19 mouse cellular contexts compared by ENCODE assay signal in the genomic region with DNA sequence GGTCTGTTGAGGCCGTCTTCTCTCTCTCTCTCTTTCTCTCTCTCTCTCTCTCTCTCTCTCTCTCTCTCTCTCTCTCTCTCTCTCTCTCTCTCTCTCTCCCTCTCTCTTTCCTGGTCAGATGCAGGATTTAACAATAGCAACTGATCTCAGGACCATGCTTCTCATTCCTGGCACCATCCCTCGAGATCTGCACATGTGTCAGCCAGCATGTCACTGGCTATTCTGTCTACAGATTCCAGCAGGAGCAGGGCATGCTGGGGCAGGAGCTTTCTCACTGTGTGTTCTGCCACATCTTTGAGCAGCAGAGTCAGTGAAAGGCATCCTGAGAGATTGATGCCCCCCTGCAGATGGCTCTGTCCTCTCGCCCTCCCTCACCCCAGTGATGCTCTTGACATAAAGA.
DNase-seq lines count a peak whose midpoint lies in the region; ATAC-seq and TF ChIP-seq lines count a peak whose summit lies in the region.
"Had no signal": no experiment of that assay in that cellular context is flagged by ENCODE, and none has a peak within 500 bp of the region (broad histone marks: within the 10 kb centered on the region; RNA-seq: fewer than 3 reads in every experiment).

No protein-coding gene starts in this region.

- no peak for TF ChIP-seq POLR2A in cerebellum, adult 2 months (IDR thresholded peaks at IDR 0.05; ENCODE audit: borderline replicate concordance, insufficient read depth, low read length)

- H3K9me3 ChIP-seq in hindbrain, embryonic 13.5 days, result no peaks in the 10 kb centered on the region
- H3K9me3 ChIP-seq in hindbrain, embryonic 16.5 days (ENCODE audit: control insufficient read depth, low read length), result no peaks in the 10 kb centered on the region
- H3K9me3 ChIP-seq in embryonic facial prominence, embryonic 14.5 days (ENCODE audit: control insufficient read depth, low read length), result no peaks in the 10 kb centered on the region
- no peaks in the 10 kb centered on the region for H3K9me3 ChIP-seq in limb, embryonic 10.5 days (replicated peaks)
- H3K9me3 ChIP-seq: embryonic facial prominence, embryonic 12.5 days; limb, embryonic 12.5 days had no signal

- H3K4me3 ChIP-seq in hindbrain, embryonic 13.5 days, result no peak overlapping the region
- no peak overlapping the region for H3K4me3 ChIP-seq in hindbrain, embryonic 16.5 days (ENCODE audit: low read length)
- H3K4me3 ChIP-seq in embryonic facial prominence, embryonic 14.5 days (ENCODE audit: low read depth, low read length), result no peak overlapping the region
- no peak overlapping the region for H3K4me3 ChIP-seq in limb, embryonic 10.5 days
- H3K4me3 ChIP-seq in cerebellum, adult 2 months (replicated peaks; ENCODE audit: insufficient read depth, low read depth, low read length), result no peak overlapping the region
- H3K4me3 ChIP-seq: embryonic facial prominence, embryonic 12.5 days; limb, embryonic 12.5 days; megakaryocyte, embryonic 14.5 days had no signal

- ATAC-seq in hindbrain, embryonic 13.5 days (ENCODE audit: low FRiP score), result no peak
- no peak for ATAC-seq in hindbrain, embryonic 16.5 days
- ATAC-seq in embryonic facial prominence, embryonic 14.5 days (ENCODE audit: low read depth), result no peak
- ATAC-seq: forebrain, embryonic 16.5 days; inflammation-experienced regulatory T-cells, adult 6 months had no signal

- H3K27me3 ChIP-seq in hindbrain, embryonic 13.5 days, result no peaks in the 10 kb centered on the region
- H3K27me3 ChIP-seq in hindbrain, embryonic 16.5 days (replicated peaks; ENCODE audit: control insufficient read depth, insufficient read depth, low read length), result no peaks in the 10 kb centered on the region
- no peaks in the 10 kb centered on the region for H3K27me3 ChIP-seq in embryonic facial prominence, embryonic 14.5 days (replicated peaks; ENCODE audit: control insufficient read depth, insufficient read depth, low read length)
- no peaks in the 10 kb centered on the region for H3K27me3 ChIP-seq in limb, embryonic 10.5 days (ENCODE audit: low read depth, poor library complexity, severe bottlenecking)
- H3K27me3 ChIP-seq in cerebellum, adult 2 months (ENCODE audit: control insufficient read depth, insufficient read depth, low read length), result no peaks in the 10 kb centered on the region
- H3K27me3 ChIP-seq: embryonic facial prominence, embryonic 12.5 days; limb, embryonic 12.5 days; megakaryocyte, embryonic 14.5 days had no signal

- WGBS in hindbrain, embryonic 13.5 days, result 32% methylated on average over 3 of the region's 3 CpGs
- WGBS in hindbrain, embryonic 16.5 days, result 43% methylated on average over 3 of the region's 3 CpGs
- WGBS in embryonic facial prominence, embryonic 14.5 days, result 50% methylated on average over 3 of the region's 3 CpGs
- 63% methylated on average over 3 of the region's 3 CpGs for WGBS in limb, embryonic 10.5 days
- WGBS in cerebellum, adult 2 months, result 58% methylated on average over 3 of the region's 3 CpGs

- peak overlapping the region; percentile 44 for H3K27ac ChIP-seq in hindbrain, embryonic 13.5 days
- no peak overlapping the region for H3K27ac ChIP-seq in hindbrain, embryonic 16.5 days (ENCODE audit: low read depth, low read length)
- 0 out of 2 replicates have a peak overlapping the region, but pooled peaks have one; percentile 21 for H3K27ac ChIP-seq in embryonic facial prominence, embryonic 14.5 days (replicated peaks; ENCODE audit: low read depth, low read length)
- H3K27ac ChIP-seq in limb, embryonic 10.5 days, result peak overlapping the region; percentile 17; the same call in 1 of the 2 replicates
- H3K27ac ChIP-seq in cerebellum, adult 2 months (ENCODE audit: insufficient read depth, low read length), result no peak overlapping the region
- H3K27ac ChIP-seq: embryonic facial prominence, embryonic 12.5 days; limb, embryonic 12.5 days; liver, embryonic 14.5 days had no signal

- peak; percentile 20 for DNase-seq in embryo, embryonic 11 days
- no peak for DNase-seq in embryo, embryonic 9.5 days (ENCODE audit: extremely low spot score)
- no peak for DNase-seq in embryonic facial prominence, embryonic 14.5 days (ENCODE audit: low spot score)
- DNase-seq in limb, embryonic 10.5 days (ENCODE audit: low spot score), result no peak
- no peak for DNase-seq in cerebellum, adult 2 months
- DNase-seq in thymus, postnatal 25 days, result no peak
- DNase-seq: cerebellum, postnatal 10 days; kidney, adult 8-10 months; kidney, postnatal 36 days; layer of hippocampus, adult 9-11 months; lung, postnatal 10 days had no signal

- no peaks in the 10 kb centered on the region for H3K36me3 ChIP-seq in hindbrain, embryonic 13.5 days
- H3K36me3 ChIP-seq in hindbrain, embryonic 16.5 days (ENCODE audit: control insufficient read depth, insufficient read depth, low read length), result no peaks in the 10 kb centered on the region
- no peaks in the 10 kb centered on the region for H3K36me3 ChIP-seq in embryonic facial prominence, embryonic 14.5 days (ENCODE audit: control insufficient read depth, insufficient read depth, low read length)
- H3K36me3 ChIP-seq in limb, embryonic 10.5 days, result no peaks in the 10 kb centered on the region
- H3K36me3 ChIP-seq: embryonic facial prominence, embryonic 12.5 days; limb, embryonic 12.5 days had no signal

- peaks cover 7% of the 10 kb centered on the region for H3K4me1 ChIP-seq in hindbrain, embryonic 13.5 days (replicated peaks)
- peaks cover 2% of the 10 kb centered on the region; the same call in 1 of the 2 replicates for H3K4me1 ChIP-seq in hindbrain, embryonic 16.5 days (ENCODE audit: control insufficient read depth, insufficient read depth, low read depth, low read length)
- no peaks in the 10 kb centered on the region; the same call in 1 of the 2 replicates for H3K4me1 ChIP-seq in embryonic facial prominence, embryonic 14.5 days (ENCODE audit: control insufficient read depth, insufficient read depth, low read length)
- peaks cover 12% of the 10 kb centered on the region for H3K4me1 ChIP-seq in limb, embryonic 10.5 days
- no peaks in the 10 kb centered on the region for H3K4me1 ChIP-seq in cerebellum, adult 2 months (ENCODE audit: control insufficient read depth, insufficient read depth, low read length)
- H3K4me1 ChIP-seq: embryonic facial prominence, embryonic 12.5 days; megakaryocyte, embryonic 14.5 days had no signal

- no peak overlapping the region for H3K9ac ChIP-seq in hindbrain, embryonic 13.5 days
- no peak overlapping the region for H3K9ac ChIP-seq in hindbrain, embryonic 16.5 days (ENCODE audit: low read depth, low read length)
- H3K9ac ChIP-seq in embryonic facial prominence, embryonic 14.5 days (ENCODE audit: low read depth, low read length), result no peak overlapping the region
- H3K9ac ChIP-seq: embryonic facial prominence, embryonic 12.5 days; limb, embryonic 12.5 days; liver, embryonic 14.5 days had no signal

- TF ChIP-seq CTCF in cerebellum, adult 2 months (IDR thresholded peaks at IDR 0.05; ENCODE audit: borderline replicate concordance, insufficient read depth, low read depth, low read length), result no peak

- no peak overlapping the region for H3K4me2 ChIP-seq in hindbrain, embryonic 13.5 days
- H3K4me2 ChIP-seq in hindbrain, embryonic 16.5 days (ENCODE audit: low read length), result no peak overlapping the region
- H3K4me2 ChIP-seq in embryonic facial prominence, embryonic 14.5 days (ENCODE audit: low read depth, low read length), result no peak overlapping the region
- H3K4me2 ChIP-seq: embryonic facial prominence, embryonic 12.5 days; limb, embryonic 12.5 days had no signal

Comparison
In these comparisons a context has a peak if more than half of its experiments do, and no peak if none do; other contexts are left out.
1. H3K27ac ChIP-seq: peak in hindbrain, embryonic 13.5 days (single experiment), embryonic facial prominence, embryonic 14.5 days (single experiment) and limb, embryonic 10.5 days (single experiment); none in hindbrain, embryonic 16.5 days (single experiment) and cerebellum, adult 2 months (single experiment).